Mouse (Mus musculus): ENCODE measurements around the gene Olfr1390. TPM values are rescaled to one million over a fixed set of nuclear protein-coding genes. Genes with fewer than 3 reads are reported as not detected.
"Not testable (repeated sequence)": the region's sequence is repeated elsewhere in the genome, so short reads cannot be mapped to it uniquely, and the experiment has no call there.

Olfr1390 gene
- total RNA-seq (2014; rRNA removed) (not detected in 2 replicates), polyA plus RNA-seq (2015; fragmentation: Nextera tagmentation; extraction: Ambion mirVana) (not detected in 2 replicates)

DNA sequence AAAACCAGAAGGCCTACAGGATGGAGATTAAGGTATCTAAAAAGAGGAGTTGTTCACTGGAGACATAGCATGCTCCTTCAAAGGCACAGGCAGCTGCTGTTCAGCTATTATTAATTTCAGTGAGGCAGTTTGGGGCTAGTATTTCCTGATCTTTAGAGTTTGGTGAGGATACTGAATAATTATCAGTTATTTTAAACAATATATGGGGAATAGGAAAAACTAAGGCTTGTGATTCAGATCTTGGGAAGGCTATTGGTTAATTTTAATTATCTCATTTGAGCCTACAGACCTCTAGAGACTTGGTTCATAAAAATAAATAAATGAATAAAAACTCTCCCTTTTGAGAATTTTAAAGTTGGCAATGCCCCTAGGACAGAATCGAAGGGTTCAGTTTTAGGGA is at the start of gene Olfr1390:
Gene Olfr1390 (plus strand): TSS at position 301 of the 400 bp plus-strand sequence.
- 92% methylated on average over 1 of the region's 1 CpGs for WGBS
- no peak for DNase-seq (ENCODE audit: low spot score)
- no peaks in the 10 kb centered on the region for H3K4me1 ChIP-seq (ENCODE audit: insufficient read depth, low read length)
- no peak for ATAC-seq (ENCODE audit: low FRiP score)
- H3K4me2 ChIP-seq (ENCODE audit: low read depth, low read length, poor library complexity, severe bottlenecking): no peak within 1 kb of the TSS
- H3K36me3 ChIP-seq (ENCODE audit: insufficient read depth, low read length): no peaks in the 10 kb centered on the region
- no peaks in the 10 kb centered on the region for H3K27me3 ChIP-seq (ENCODE audit: insufficient read depth, low read length)
- no peak for TF ChIP-seq CTCF (IDR thresholded peaks at IDR 0.05)
- no peaks in the 10 kb centered on the region for H3K9me3 ChIP-seq (ENCODE audit: low read length)
- no peak within 1 kb of the TSS for H3K4me3 ChIP-seq (ENCODE audit: low read depth, low read length)
- H3K9ac ChIP-seq (replicated peaks; ENCODE audit: low read length, poor library complexity, severe bottlenecking): no peak within 1 kb of the TSS
- H3K27ac ChIP-seq (ENCODE audit: low read depth, low read length): no peak within 1 kb of the TSS

DNA sequence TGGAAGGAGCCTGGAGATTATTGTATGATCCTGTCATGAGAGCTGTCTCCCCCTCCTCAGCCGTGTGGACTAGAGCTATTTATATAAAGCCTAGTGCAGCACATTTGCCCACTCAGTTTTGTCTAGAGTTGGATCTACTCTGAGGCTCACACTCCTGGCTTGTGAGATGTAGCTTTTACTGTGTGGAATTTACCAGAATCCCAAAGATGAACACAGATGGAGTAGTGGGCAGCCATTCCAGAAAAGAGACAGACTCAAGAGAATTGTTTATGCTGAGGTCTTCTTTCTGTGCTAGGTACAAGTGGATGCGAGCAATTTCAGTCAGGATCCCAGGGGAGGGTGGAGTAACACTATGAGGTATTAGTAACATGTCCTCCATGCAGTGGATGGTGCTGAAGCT is 47.7 kb upstream of the Olfr1390 start:
- Histone ChIP-seq H3K36me3 (ENCODE audit: insufficient read depth, low read length) (no peaks in the 10 kb centered on the region), H3K4me1 (ENCODE audit: insufficient read depth, low read length) (no peaks in the 10 kb centered on the region), H3K27me3 (ENCODE audit: insufficient read depth, low read length) (no peaks in the 10 kb centered on the region), H3K27ac (ENCODE audit: low read depth, low read length) (no peak overlapping the region), H3K9me3 (ENCODE audit: low read length) (no peaks in the 10 kb centered on the region), H3K4me2 (ENCODE audit: low read depth, low read length, poor library complexity, severe bottlenecking) (no peak overlapping the region), H3K4me3 (ENCODE audit: low read depth, low read length) (no peak overlapping the region), H3K9ac (replicated peaks; ENCODE audit: low read length, poor library complexity, severe bottlenecking) (no peak overlapping the region)
- 85% methylated on average over 2 of the region's 2 CpGs for WGBS
- no peak for ATAC-seq (ENCODE audit: low FRiP score)
- no peak for TF ChIP-seq CTCF (IDR thresholded peaks at IDR 0.05)
- no peak for DNase-seq (ENCODE audit: low spot score)

DNA sequence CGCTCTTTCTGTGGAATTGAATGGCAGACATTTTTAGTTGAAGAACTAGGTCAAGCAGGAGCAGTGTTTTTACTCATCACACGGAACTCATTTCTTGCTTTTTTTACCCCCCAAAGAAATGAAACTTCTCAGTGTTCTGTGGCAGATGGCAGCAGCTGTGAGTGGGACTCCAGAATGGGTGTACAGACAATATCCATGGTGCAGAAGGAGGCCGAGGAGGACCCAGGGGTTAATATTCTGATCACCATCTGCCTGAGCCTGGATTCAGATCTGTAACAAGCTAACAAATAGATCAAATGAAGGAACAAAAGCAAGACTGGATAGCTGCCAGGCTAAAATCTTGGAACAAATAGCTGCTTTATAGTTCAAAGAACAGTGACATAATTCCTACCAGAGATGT is 42.2 kb upstream of the Olfr1390 start:
- Histone ChIP-seq H3K9me3 (ENCODE audit: low read length) (no peaks in the 10 kb centered on the region), H3K36me3 (ENCODE audit: insufficient read depth, low read length) (no peaks in the 10 kb centered on the region), H3K4me3 (ENCODE audit: low read depth, low read length) (no peak overlapping the region), H3K9ac (replicated peaks; ENCODE audit: low read length, poor library complexity, severe bottlenecking) (no peak overlapping the region), H3K4me2 (ENCODE audit: low read depth, low read length, poor library complexity, severe bottlenecking) (no peak overlapping the region), H3K27ac (ENCODE audit: low read depth, low read length) (no peak overlapping the region), H3K4me1 (ENCODE audit: insufficient read depth, low read length) (no peaks in the 10 kb centered on the region), H3K27me3 (ENCODE audit: insufficient read depth, low read length) (no peaks in the 10 kb centered on the region)
- WGBS: 48% methylated on average over 3 of the region's 3 CpGs
- peak; percentile 4 for DNase-seq (ENCODE audit: low spot score)
- no peak for TF ChIP-seq CTCF (IDR thresholded peaks at IDR 0.05)
- no peak for ATAC-seq (ENCODE audit: low FRiP score)

DNA sequence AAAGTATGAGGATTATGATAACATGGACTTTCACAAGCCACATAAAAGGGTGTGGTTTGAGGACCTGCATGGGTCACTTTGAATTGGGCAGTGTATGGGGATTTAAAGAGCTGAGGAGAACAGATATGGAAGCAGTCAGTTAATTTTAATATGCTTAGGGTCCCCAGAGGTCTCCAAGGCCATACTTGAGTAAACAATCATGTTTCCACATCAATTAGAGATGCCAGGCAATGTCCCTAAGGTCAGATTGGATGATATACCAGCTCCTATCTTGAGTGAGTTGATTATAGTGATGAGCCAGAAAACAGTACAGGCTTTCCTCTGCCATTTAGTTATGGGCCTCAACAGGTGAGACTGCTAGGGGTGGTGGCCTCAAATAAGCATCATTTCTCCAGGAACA is 30.5 kb upstream of the Olfr1390 start, which contains the start of gene Olfr10:
Gene Olfr10 (plus strand): TSS at position 301 of the 400 bp plus-strand sequence.
- H3K27ac ChIP-seq (ENCODE audit: low read depth, low read length): no peak within 1 kb of the TSS
- no peak within 1 kb of the TSS for H3K9ac ChIP-seq (replicated peaks; ENCODE audit: low read length, poor library complexity, severe bottlenecking)
- ATAC-seq (ENCODE audit: low FRiP score) (no peak), DNase-seq (ENCODE audit: low spot score) (no peak)
- H3K4me1 ChIP-seq (ENCODE audit: insufficient read depth, low read length): no peaks in the 10 kb centered on the region
- no peak for TF ChIP-seq CTCF (IDR thresholded peaks at IDR 0.05)
- H3K4me2 ChIP-seq (ENCODE audit: low read depth, low read length, poor library complexity, severe bottlenecking): no peak within 1 kb of the TSS
- no peaks in the 10 kb centered on the region for H3K9me3 ChIP-seq (ENCODE audit: low read length)
- no peaks in the 10 kb centered on the region for H3K36me3 ChIP-seq (ENCODE audit: insufficient read depth, low read length)
- no peak within 1 kb of the TSS for H3K4me3 ChIP-seq (ENCODE audit: low read depth, low read length)
- no peaks in the 10 kb centered on the region for H3K27me3 ChIP-seq (ENCODE audit: insufficient read depth, low read length)

DNA sequence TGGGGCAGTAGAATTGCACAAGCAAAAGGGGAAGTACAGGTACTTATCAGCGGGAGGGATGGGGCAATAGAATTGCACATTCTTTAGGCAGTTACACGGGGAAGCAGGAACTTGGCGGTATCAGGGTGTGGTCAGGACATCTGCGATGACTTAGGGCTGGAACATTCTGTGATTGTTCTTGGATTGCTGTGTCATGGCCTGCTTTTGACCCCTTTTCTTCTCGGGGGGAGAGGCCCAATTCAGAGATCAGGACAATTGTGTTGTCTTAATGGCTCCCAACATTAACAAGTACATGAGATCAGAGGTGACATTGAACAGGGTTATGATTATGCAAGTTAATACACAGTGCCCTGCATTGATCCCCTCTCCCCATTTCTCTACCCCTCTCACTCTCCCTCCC is 26.4 kb upstream of the Olfr1390 start:
- not testable (repeated sequence) for H3K9ac ChIP-seq (replicated peaks; ENCODE audit: low read length, poor library complexity, severe bottlenecking); H3K4me2 ChIP-seq (ENCODE audit: low read depth, low read length, poor library complexity, severe bottlenecking); DNase-seq (ENCODE audit: low spot score); ATAC-seq (ENCODE audit: low FRiP score); H3K27me3 ChIP-seq (ENCODE audit: insufficient read depth, low read length); H3K27ac ChIP-seq (ENCODE audit: low read depth, low read length); H3K9me3 ChIP-seq (ENCODE audit: low read length); H3K36me3 ChIP-seq (ENCODE audit: insufficient read depth, low read length); H3K4me1 ChIP-seq (ENCODE audit: insufficient read depth, low read length); H3K4me3 ChIP-seq (ENCODE audit: low read depth, low read length)
- WGBS: 87% methylated on average over 5 of the region's 5 CpGs

DNA sequence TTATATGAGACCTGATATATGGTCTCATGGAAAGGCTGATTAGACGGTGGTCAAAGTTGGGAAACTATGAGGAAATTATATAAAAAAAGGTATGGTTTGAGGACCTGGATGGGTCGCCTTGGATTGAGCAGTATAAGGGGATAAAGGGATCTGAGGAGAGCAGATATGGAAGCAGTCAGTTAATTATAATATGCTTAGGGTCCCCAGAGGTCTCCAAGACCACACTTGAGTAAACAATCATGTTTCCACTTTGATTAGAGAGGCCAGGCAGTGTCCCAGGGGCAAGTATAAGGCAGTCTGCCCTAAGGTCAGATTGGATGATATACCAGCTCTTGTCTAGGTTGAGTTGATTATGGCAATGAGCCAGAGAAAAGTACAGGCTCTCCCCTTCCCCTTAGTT is 12.5 kb upstream of the Olfr1390 start, which contains the start of gene Olfr1391:
Gene Olfr1391 (plus strand): TSS at position 301 of the 400 bp plus-strand sequence.
- 81% methylated on average over 2 of the region's 2 CpGs for WGBS
- Histone ChIP-seq H3K4me3 (ENCODE audit: low read depth, low read length) (no peak within 1 kb of the TSS), H3K9me3 (ENCODE audit: low read length) (no peaks in the 10 kb centered on the region), H3K9ac (replicated peaks; ENCODE audit: low read length, poor library complexity, severe bottlenecking) (no peak within 1 kb of the TSS), H3K4me2 (ENCODE audit: low read depth, low read length, poor library complexity, severe bottlenecking) (no peak within 1 kb of the TSS), H3K27ac (ENCODE audit: low read depth, low read length) (no peak within 1 kb of the TSS), H3K27me3 (ENCODE audit: insufficient read depth, low read length) (no peaks in the 10 kb centered on the region), H3K36me3 (ENCODE audit: insufficient read depth, low read length) (no peaks in the 10 kb centered on the region), H3K4me1 (ENCODE audit: insufficient read depth, low read length) (no peaks in the 10 kb centered on the region)
- DNase-seq (ENCODE audit: low spot score) (no peak), ATAC-seq (ENCODE audit: low FRiP score) (no peak)
- TF ChIP-seq CTCF (IDR thresholded peaks at IDR 0.05): no peak
